Mouse (Mus musculus) kidney, adult 18-20 months (tissue): ENCODE measurements around the gene Mterf1a.
"Not testable (repeated sequence)": the region's sequence is repeated elsewhere in the genome, so short reads cannot be mapped to it uniquely, and the experiment has no call there.

Experiments
- DNase-seq: peaks from one replicate; pipeline ENCODE4 v3.0.0; 2021

Gene Mterf1a

DNA sequence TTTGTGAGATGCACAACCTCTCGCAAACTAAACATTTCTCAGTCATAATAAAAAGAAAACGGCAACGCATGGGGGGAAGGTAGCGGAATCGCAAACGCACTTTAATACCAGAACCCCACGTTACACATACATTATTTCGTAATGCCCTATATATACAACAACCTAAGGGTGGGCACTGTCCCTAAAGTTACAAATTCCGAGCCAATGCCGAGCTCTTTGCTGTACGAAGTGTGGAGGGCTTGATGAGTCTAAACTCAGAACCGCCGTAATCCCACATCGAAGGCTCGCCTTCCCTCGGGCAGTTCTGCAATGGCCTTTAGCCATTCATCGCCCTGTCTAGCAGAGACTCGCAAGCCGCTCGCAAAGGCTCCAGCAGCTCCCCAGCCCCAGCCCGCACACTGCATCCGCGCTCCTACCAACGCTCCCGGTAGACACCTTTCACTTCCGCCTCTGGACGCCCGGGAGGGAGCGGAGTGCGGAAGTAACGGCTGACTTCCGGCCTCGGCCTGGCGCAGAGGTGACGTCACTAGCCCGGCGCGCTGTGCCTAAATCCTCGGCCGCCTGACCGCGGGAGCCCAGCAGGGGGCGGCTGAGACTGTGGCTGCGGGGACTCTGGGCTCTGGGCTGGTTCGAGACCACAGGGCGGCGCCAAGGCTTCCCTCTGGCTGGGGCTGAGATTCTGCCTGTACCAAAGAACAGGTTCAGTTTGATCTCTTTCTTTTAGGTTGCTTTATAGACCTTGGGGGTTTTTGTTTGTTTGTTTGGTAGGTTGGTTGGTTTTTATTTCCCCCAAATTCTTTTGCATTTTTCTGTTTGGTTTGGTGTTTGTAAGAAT lies at the start of gene Mterf1a:
Mterf1a (minus strand) TSS at position 475 of the 835 bp plus-strand sequence.
- peak; percentile 52 for DNase-seq

DNA sequence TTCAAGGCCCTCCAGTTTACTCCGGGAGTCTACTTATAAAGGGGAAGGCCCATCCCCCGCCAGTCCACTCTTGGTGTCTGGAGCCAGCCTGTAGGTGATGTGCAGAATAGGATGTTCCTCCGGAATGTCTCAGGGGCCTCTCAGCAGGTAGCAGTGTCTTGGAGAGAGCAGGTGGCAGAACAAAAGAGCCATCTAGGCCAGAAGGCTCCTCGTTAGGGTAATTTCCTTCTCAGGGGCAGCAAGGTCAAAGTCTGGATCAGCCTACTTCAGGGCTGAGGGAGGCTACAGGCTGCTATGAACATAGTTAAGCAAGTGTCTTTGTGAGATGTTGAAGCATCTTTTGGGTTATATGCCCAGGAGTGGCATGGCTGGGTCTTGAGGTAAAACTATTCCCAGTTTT lies 49.4 kb upstream of the Mterf1a start:
- not testable (repeated sequence) for DNase-seq

DNA sequence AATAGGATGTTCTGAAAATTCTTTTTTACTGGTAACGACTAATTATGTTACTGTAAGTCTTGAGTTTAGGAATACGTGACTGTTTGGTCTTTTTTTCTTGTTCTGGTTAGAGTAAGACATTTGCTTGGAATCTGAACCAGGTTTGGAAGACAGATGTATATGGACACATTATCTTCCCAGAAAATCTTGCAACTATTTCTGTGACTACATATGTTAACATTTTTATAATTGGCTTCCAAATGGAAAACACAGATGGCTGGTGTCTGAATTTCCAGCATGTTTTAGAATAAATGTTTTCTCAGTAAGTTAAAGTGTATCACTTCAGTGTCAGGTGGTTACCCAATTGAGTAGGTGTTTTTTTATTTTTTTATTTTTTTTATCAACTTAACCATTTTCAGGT lies 47.5 kb upstream of the Mterf1a start:
- no peak for DNase-seq

DNA sequence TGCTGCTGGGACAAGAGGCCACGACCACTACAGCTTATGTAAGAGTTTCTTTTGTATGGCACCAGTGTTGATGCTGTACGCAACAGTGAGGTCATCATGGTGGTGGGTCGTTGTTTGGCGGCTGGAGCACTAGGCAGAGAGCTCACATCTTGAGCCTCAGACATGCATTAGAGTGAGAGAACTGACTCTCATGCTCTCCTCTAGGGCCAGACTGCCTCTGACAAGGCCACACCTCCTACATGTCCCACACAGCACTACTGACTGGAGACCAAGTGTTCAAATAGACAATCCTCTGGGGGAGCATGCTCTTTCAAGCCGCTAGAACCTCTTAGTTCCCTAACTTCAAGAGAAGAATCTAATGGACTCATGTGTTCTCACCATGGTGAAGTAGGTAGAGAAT lies 45.6 kb upstream of the Mterf1a start:
- no peak for DNase-seq

DNA sequence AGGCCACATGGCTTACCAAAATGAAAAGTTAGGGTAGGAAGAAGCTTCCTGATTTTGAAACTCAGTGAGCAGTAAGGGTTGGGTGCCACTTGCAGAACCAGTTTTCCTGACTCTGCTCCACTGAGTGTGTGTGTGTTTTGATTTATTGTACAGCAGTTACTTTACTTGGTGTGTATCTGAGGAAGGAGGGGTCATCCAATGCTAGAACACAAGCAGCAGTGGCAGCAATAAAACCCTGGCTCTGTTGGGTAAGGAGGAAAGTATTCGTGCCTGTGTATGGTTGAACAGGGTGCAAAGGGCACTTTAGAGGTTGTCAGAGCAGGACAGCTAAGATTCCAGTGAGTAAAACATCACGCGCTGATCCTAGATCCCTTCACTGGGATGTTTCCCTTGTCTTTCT lies 45.2 kb upstream of the Mterf1a start:
- no peak for DNase-seq

DNA sequence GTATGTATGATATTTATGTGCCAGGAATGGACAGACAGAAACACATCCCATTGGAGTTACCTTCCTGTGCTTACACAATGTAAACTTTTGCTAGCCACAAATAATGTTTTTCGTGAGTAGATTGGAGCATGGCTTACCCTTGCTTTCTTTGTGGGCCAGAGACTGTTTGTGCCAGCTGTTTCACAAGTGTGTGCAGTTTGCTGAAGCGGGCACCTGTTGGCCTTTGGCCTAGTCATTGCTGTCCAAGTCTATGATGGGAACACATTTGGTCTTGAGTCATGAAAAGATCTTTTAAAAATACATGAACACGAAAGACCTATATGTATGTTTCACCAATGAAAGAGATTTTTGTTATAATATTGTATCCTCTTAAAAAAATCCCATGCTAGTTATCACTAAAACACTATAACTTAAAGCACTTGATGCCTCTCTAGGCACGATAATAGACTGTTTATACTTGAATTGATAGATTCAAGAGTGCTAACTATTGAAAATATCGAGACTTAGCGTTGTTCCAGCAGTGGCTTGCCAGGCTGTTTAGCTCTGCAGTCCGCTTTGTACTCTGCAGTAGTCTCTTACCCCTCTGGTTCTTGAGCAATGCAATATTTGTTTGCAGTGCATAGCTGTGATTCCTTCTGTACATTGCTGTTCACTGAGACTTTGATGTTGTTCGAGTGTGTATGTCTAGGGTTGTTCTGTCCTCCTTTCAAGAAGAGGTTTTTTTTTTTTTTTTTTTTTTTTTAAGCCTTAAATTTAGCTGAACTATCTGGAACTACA lies 42.2 kb upstream of the Mterf1a start:
- no peak for DNase-seq

DNA sequence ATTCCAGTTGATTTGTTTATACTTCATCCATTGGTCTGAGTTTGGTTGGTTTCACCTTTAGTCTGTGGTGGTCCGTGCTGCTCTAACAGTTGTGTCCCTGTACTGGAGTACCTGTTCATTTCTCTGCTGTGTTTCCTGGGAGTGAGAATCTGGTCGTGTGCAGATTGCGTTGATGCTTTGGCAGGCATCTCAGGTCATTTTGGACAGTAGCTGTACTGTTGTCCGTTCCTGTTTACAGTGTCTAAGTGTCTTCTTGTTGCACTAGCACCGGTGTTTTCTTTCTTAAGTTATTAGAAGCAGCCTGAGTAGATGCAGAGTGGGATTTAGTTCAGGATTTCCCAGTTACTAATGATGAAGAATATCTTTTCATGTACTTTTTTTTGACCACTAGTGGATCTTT lies 41.5 kb upstream of the Mterf1a start:
- DNase-seq, result no peak

DNA sequence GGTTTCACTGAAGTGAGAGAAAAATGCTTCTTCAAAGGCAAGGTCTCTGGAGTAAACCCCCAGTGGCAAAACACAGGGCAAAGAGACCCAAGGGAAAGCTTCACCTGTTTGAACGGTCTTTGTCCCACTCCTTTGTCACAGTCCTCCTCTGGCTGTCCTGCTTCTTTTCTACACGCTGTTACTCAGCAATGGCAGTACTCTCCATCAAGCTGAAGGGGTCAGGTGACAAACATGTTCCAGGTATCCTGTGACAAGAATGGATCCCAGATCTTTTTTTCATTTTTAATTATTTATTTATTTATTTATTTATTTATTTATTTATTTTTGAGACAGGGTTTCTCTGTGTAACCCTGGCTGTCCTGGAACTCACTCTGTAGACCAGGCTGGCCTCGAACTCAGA lies 39.8 kb upstream of the Mterf1a start:
- DNase-seq, result no peak

DNA sequence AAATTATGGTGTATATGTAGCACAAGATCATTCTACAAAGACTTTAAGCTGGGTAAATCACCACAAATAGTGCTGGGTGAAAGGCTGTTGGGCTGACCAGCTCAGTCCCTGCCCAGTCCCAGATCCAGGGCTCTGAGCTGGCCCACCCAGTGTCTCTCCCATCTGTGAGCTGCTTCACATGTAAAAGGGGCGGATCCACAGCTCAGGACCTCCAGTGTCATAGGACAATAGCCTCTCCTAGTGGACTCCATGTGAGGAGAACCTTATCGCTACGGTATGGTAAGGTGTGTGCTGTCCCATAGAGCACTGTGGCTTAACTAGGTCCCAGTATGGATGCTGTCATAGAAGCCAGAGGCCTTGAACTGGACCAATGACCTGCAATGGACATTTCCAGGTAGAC lies 37.9 kb upstream of the Mterf1a start:
- no peak for DNase-seq

DNA sequence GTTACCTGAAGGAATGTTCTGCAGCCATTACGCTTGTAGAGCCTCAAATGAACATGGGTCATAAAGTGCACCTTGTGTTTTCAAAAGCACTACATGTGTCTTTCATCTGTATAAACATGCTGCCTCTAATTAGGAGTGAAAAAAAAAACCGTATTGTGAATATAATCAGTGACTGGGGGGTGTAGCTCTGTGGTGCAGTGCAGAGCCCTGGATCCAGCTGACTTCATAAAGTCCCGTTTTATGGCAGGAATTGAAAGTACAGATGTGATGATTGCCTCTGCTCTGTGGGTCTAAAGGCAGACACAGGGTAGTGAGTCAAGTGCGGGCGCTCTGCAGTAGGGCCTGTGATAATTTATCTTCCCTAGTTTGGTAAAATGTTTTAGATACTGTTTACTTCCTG lies 37.0 kb upstream of the Mterf1a start:
- no peak for DNase-seq

DNA sequence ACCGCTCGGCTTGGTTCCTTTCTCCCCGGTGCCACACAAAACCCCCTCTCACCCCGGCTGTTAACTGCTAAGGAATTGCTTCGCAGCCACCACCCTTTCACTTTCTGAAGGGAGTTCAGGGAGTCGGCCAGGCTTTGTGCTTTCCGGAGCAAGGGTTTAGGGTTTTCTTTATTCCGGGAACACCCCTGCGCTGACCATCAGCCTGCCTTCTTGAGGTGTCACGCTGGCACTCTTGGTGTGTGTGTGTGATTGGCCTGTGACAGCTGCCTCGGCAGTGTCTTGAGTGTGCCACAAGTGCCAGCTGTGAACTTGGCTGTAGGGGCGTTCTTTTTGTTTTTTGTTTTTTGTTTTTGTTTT lies 34.9 kb upstream of the Mterf1a start:
- DNase-seq, result peak; percentile 47

DNA sequence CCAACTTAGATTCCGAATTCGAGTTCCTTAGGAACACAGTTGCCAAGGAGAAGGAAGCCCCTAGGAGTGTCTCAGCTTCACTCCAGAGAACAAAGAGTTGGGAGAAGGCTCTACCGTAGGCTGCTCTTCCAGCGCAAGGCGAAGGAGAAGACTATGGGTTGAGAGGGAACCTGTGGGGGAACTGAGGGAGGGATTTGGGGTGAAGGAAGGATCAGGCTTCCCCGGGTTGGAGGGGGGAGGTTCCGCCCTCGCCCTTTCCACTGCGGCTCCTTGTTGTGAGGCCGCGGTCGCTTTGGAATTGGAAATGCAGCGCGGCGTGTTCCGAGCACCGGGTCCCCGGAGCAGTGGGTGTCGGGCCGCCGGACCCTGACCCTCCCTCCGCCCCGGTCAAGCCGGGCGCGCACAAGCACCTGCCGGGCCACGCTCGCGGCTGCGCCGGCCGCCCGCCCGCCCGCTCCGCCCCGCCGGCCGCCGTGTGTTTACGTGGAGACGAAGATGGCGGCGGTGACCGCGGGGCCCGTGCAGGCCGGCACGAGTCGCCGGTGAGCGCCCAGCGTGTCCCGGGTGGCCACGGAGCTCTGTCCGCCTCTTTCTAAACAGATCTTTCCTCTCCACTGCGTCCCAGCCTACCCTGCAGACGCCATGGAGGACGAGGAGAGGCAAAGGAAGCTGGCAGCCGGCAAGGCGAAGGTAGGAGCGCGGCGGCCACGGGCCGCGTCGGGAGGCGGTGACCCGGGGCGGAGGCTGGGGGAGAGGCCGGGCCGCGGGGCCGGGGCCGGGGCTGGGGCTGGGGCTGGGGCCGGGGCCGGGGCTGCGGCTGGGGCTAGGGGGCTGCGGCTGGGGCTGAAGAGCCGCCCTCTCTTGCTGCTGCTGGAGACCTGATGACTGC lies 34.3 kb upstream of the Mterf1a start, which contains the start of gene Akap9:
Akap9 (plus strand) TSS at position 254 of the 889 bp plus-strand sequence.
- peak; percentile 84 for DNase-seq

DNA sequence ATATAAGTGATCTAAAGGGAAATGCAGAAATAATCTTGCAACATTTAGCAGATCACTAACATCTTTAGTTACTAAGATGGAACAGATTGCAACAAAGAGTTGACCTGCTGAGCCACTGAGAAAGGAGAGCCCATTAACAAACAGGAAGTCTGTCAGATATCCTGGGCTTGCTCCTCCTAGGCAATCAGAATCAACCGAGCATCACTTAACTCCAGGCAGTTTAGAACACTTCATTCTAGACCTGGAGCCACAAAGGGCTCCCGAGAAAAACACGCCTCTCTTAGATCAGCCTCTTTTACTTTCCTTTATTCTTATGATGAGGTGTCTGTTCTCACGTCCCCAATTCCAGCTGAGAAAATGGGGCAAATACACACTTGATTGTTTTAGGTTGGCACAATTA lies 32.9 kb upstream of the Mterf1a start:
- no peak for DNase-seq

DNA sequence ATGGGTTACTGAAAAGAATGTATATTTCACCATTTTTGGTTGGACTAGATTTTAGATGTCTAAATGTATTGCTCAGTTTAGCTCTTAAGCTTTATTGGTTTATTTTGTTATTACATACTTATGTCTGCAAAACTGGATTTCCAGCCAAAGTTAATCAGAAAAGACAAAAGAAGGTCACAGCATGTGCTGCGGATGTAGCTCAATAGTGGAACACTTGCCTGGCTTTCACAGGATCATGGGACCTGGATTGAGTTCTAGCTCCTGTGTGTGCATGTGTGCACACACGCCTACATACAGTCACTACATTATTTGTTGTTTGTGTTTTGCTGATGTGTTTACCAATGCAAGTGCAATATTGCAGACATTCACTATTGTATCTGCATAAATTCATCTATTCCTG lies 28.6 kb upstream of the Mterf1a start:
- DNase-seq, result no peak

DNA sequence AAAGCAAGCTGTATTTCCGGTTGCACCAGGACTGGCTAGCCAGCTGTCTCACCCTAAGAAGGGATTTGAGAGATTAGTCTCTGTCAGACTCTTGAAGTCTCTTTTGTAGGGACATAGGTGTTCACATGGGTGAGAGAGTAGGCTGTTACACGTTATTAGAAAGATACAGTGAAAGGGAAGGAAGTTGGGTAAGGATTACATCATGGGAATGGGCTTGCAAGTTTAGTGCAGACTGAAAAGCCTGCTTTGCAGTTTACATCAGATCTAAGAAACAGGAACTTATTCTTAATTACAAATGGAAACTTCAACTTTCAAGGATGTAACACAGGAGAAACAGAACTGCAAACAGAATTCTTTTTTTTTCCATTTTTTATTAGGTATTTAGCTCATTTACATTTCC lies 11.7 kb upstream of the Mterf1a start:
- no peak for DNase-seq

DNA sequence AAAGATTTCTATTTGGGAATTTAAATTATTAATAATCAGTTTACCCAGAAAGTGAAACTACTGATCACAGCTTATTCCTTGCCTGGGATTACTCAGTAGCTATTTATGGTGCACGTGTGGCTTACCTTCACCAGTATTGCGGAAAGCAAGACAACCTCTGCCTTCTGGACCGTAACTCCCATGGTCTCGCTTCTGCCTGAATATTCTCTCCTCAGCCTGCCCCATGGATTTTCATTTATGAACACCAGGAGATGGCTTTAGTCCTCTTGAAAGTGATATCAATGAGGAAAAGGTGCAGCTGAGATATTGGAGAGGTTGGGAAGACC lies 524 bp upstream of the Mterf1a start:
- not testable (repeated sequence) for DNase-seq

DNA sequence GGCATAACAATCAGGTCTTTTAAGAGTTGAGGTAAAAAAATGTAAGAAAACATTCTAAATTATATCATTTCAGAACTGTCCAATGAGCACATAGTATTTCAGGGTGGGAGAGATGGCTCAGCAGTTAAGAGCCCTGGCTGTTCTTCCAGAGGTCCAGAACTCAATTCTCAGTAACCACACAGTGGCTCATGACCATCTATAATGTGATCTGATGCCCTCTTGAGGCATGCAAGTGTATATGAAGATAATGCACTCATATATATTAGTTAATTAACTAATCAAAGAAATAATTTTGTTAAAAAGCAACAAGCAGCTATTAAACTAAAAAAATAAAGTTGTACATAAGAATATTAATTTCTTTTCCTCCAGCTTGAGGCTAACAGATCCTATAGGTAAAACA lies 4.5 kb downstream of the Mterf1a start:
- no peak for DNase-seq

DNA sequence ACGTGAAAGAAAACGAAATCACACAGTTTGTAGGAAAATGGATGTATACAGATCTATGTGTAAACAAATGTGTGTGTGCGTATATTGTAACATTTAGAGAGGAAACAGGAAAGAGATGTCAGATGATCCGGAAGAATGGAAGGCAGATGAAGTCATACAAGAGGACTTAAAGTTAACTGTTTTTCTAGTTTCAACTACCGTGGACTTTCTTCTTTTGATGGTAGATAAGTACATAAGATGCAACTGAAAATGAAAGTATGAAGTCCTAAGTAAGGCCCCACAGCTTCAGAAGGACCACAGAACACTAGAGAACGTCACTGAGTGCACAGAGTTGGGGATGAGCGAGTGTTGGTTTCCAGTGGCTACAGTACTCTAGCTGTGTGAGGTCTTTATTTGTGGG lies 6.9 kb downstream of the Mterf1a start:
- not testable (repeated sequence) for DNase-seq

DNA sequence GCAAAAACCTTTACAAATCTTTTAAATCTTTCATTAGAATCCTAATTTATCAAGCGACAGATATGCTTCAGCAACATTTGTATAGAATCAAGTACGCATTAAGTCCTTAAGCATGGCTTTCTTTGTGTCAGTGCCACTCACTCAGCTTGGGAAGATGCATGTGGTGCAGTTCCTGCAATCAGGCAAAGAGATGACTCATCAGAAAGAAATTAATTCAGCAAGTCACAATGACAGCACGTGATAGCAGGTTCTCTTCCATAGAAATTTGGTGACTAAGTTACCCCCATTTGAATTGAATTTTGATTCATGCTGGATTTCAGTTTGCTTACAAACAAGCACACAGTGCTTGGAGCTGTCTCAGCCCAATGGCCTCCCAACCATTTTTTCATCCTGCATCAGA lies 20.2 kb downstream of the Mterf1a start:
- no peak for DNase-seq

DNA sequence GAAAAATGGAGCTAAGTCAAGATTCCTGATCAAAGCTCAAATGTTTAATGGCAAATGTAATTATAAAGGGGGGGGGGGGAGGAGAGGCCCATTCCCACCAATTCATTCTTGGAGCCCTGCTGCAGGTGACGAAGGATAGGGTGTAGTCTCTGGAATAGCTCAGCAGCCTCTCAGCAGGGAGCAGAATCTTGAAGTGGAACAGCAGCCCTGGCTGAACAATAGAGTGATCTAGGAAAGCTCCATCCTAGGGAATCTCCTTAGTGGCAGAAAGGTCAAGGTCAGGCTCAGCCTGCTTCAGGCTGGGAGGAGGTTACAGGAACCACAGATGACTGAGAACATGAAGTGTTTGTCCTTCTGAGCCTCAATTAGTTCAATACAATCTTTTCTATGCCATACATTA lies 21.4 kb downstream of the Mterf1a start:
- no peak for DNase-seq

DNA sequence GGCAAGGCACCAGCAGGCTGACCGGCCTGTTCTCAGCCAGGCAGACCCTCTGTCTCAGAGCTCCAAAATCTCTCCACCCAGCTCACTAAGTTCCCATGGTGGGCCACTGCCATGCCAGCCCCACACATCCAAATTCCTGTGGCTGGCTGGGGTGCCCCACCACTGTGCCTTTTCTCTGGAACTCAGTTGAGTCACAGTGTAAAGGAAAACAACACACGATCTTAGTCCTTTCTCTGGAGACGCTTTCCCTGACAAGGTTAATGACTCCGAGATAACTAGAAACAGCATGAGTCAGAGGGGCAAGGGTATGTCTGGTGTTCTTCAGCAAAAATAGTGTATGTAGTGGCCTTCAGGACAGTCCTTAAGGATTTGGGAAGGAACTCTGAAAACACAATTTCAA lies 23.6 kb downstream of the Mterf1a start:
- no peak for DNase-seq

DNA sequence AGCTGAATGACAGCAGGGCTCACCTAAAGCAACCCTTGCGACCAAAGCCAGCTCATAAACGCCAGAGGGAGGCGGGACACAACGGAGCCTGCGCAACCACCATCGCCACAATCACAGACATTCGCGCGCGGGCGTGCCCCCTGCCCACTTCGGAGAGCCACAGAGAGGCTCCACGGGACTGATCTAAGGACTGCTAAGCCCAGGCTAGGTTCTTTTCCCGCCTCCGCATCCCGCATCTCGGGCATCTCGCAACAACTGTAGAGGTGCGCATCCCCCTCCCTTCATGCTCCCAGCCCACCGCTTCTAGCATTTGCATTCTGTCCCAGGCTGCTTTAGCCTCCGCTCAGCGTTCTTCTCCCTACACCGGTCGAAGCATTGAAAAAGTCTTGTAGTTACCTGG lies 48.7 kb downstream of the Mterf1a start, which contains the start of gene Lrrd1:
Lrrd1 (plus strand) TSS at position 148 of the 400 bp plus-strand sequence.
- DNase-seq, result no peak
